Mouse (Mus musculus) lung, postnatal 0 days (tissue): Measurements from ENCODE around the gene Pnn. TPM values are rescaled to one million over a fixed set of nuclear protein-coding genes. Genes with fewer than 3 reads are reported as not detected.
A peak's percentile ranks its signal among the peaks of the same experiment; 100 is the strongest.

Experiments
- ATAC-seq: fragments of 200-750 bp; cut with Nextera tagmentation; 2 replicates; pipeline ENCODE4 v1.8.0; 2017; ENCODE audit warnings: moderate library complexity
- DNase-seq: peaks from one replicate; pipeline ENCODE4 v3.0.0-alpha.2; 2016; ENCODE audit warnings: low spot score
- H3K27ac ChIP-seq: fragments of 300-500 bp; sonication (generic); 2 replicates; pipeline ENCODE4 v1.5.1; 2014; ENCODE audit warnings: antibody characterized with exemption, mild to moderate bottlenecking, low read length, mixed read lengths
- H3K27me3 ChIP-seq: fragments of 300-500 bp; sonication (generic); replicated peaks from 2 replicates; pipeline ENCODE4 v1.6.1; 2014; ENCODE audit warnings: low read length, mixed read lengths; ENCODE audit not compliant: insufficient read depth
- H3K36me3 ChIP-seq: fragments of 300-500 bp; sonication (generic); 2 replicates; pipeline ENCODE4 v1.6.1; 2014; ENCODE audit warnings: low read length, mixed read lengths; ENCODE audit not compliant: insufficient read depth
- H3K4me1 ChIP-seq: fragments of 300-500 bp; sonication (generic); 2 replicates; pipeline ENCODE4 v1.6.1; 2014; ENCODE audit warnings: antibody characterized with exemption, low read depth, low read length, mixed read lengths; ENCODE audit not compliant: insufficient read depth
- H3K4me2 ChIP-seq: fragments of 300-500 bp; sonication (generic); replicated peaks from 2 replicates; pipeline ENCODE4 v1.6.1; 2014; ENCODE audit warnings: low read depth, mild to moderate bottlenecking, low read length, moderate library complexity, mixed read lengths
- H3K4me3 ChIP-seq: fragments of 300-500 bp; sonication (generic); 2 replicates; pipeline ENCODE4 v1.5.1; 2014; ENCODE audit warnings: low read depth, low read length
- H3K9ac ChIP-seq: fragments of 300-500 bp; sonication (generic); replicated peaks from 2 replicates; pipeline ENCODE4 v1.6.1; 2014; ENCODE audit warnings: low read depth, mild to moderate bottlenecking
- H3K9me3 ChIP-seq: fragments of 300-500 bp; sonication (generic); 2 replicates; pipeline ENCODE4 v1.6.1; 2016; ENCODE audit warnings: low read length, mixed read lengths
- CTCF ChIP-seq: IDR thresholded peaks from 2 replicates; pipeline ENCODE4 v1.5.1; 2016; ENCODE audit warnings: antibody characterized with exemption, mild to moderate bottlenecking
- EP300 ChIP-seq: IDR thresholded peaks from 2 replicates; pipeline ENCODE4 v1.6.1; 2016; ENCODE audit warnings: antibody characterized with exemption, mild to moderate bottlenecking, control low read depth
- WGBS: fragments of 180-500 bp; shearing (Covaris S2); extraction: QIAGEN DNeasy Blood & Tissue Kit; methylation state at CpG from one replicate; pipeline ENCODE4 v1.1.7; 2014; 5-methylcytosine and 5-hydroxymethylcytosine counted together
- polyA plus RNA-seq: library from polyadenylated mRNA; unstranded; fragments of >200 nt; fragmentation: Nextera tagmentation; extraction: Ambion mirVana; gene quantifications from 2 replicates; pipeline ENCODE4 v1.2.1, GENCODE M21; 2015

Gene Pnn
- 40.5 and 47.3 TPM in 2 replicates for polyA plus RNA-seq

- TF ChIP-seq EP300 (no peak; the same call in 1 of the 2 replicates), CTCF (peak; percentile 57)
- peak within 1 kb of the TSS; percentile 92 for H3K27ac ChIP-seq
- H3K4me3 ChIP-seq: peak within 1 kb of the TSS; percentile 98
- WGBS: under 1% methylated on average over 43 of the region's 43 CpGs
- peak within 1 kb of the TSS; percentile 81 for H3K4me2 ChIP-seq
- ATAC-seq: peak; percentile 100
- H3K9me3 ChIP-seq: no peaks in the 10 kb centered on the region
- peaks cover 19% of the 10 kb centered on the region; the same call in 1 of the 2 replicates for H3K36me3 ChIP-seq
- H3K9ac ChIP-seq: peak within 1 kb of the TSS; percentile 99
- DNase-seq: peak; percentile 100
- no peaks in the 10 kb centered on the region for H3K27me3 ChIP-seq
- H3K4me1 ChIP-seq: 0 out of 2 replicates have a peak, but pooled peaks cover 3% of the 10 kb centered on the region
Measured at GRCm38 (mm10) chr12:59066448-59067077, at the start of gene Pnn. Gene Pnn, plus strand, starts transcription at chr12:59066884.

GRCm38 (mm10) chr12:59017970-59018369 is 48.7 kb upstream of the Pnn start:
- no peak overlapping the region for H3K9ac ChIP-seq
- no peaks in the 10 kb centered on the region; the same call in 1 of the 2 replicates for H3K4me1 ChIP-seq
- H3K27ac ChIP-seq: no peak overlapping the region
- no peak overlapping the region for H3K4me2 ChIP-seq
- no peak for DNase-seq
- no peak overlapping the region for H3K4me3 ChIP-seq
- ATAC-seq: no peak
- TF ChIP-seq EP300: no peak
- TF ChIP-seq CTCF: no peak
- peaks cover 4% of the 10 kb centered on the region for H3K36me3 ChIP-seq
- 75% methylated on average over 8 of the region's 8 CpGs for WGBS
- no peaks in the 10 kb centered on the region for H3K9me3 ChIP-seq
- no peaks in the 10 kb centered on the region for H3K27me3 ChIP-seq

GRCm38 (mm10) chr12:59019891-59020290 is 46.8 kb upstream of the Pnn start:
- Histone ChIP-seq H3K9ac (no peak overlapping the region), H3K4me1 (no peaks in the 10 kb centered on the region), H3K27ac (no peak overlapping the region), H3K9me3 (no peaks in the 10 kb centered on the region), H3K36me3 (peaks cover 4% of the 10 kb centered on the region), H3K27me3 (no peaks in the 10 kb centered on the region), H3K4me3 (no peak overlapping the region), H3K4me2 (no peak overlapping the region)
- 85% methylated on average over 2 of the region's 2 CpGs for WGBS
- TF ChIP-seq CTCF (no peak), EP300 (no peak)
- ATAC-seq (no peak), DNase-seq (no peak)

DNA sequence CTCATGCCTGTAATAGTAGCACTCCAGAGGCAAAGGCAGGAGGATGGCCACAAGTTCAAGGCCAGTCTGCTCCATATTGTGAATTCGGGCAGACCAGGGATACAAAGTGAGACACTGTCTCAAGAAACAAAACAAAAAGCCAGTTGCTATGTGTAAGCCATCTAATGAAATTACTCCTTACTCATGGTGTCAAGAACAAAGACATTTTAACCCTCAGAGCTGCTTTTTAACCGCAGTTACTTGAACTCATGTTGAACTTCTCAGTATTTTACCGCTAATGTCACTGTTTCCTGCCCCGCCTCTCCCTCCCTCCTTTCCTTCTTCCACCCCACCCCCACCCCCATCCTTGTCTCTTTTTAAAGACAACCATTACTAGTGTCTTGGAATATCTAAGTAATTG is 45.4 kb upstream of the Pnn start:
- Histone ChIP-seq H3K27me3 (no peaks in the 10 kb centered on the region), H3K9me3 (no peaks in the 10 kb centered on the region), H3K4me1 (no peaks in the 10 kb centered on the region), H3K9ac (no peak overlapping the region), H3K4me3 (no peak overlapping the region), H3K27ac (no peak overlapping the region), H3K36me3 (peaks cover 4% of the 10 kb centered on the region), H3K4me2 (no peak overlapping the region)
- TF ChIP-seq EP300: no peak
- no peak for TF ChIP-seq CTCF
- ATAC-seq (no peak), DNase-seq (no peak)
- WGBS: 75% methylated on average over 4 of the region's 4 CpGs

DNA sequence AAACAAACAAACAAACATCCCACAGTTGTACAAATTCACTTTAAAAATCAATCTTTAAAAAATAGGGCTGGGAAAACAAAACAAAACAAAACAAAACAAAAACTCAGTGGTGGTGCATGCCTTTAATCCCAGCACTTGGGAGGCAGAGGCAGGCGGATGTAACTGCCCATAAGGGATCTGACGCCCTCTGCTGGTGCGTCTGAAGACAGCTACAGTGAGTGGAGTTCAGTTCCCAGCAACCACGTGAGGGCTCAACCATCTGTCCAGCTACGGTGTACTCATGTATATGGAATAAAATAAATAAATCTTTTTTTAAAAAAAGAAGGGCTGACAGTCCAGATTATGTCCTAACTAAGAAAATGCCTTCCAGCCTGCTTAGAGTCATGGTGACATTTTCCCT is 34.6 kb upstream of the Pnn start:
- no peak overlapping the region for H3K4me2 ChIP-seq
- no peaks in the 10 kb centered on the region for H3K36me3 ChIP-seq
- TF ChIP-seq CTCF (peak; percentile 41), EP300 (no peak)
- no peaks in the 10 kb centered on the region for H3K9me3 ChIP-seq
- no peaks in the 10 kb centered on the region for H3K27me3 ChIP-seq
- H3K4me1 ChIP-seq: no peaks in the 10 kb centered on the region
- 62% methylated on average over 5 of the region's 5 CpGs for WGBS
- no peak overlapping the region for H3K27ac ChIP-seq
- DNase-seq (no peak), ATAC-seq (no peak)
- H3K4me3 ChIP-seq: no peak overlapping the region
- no peak overlapping the region for H3K9ac ChIP-seq

DNA sequence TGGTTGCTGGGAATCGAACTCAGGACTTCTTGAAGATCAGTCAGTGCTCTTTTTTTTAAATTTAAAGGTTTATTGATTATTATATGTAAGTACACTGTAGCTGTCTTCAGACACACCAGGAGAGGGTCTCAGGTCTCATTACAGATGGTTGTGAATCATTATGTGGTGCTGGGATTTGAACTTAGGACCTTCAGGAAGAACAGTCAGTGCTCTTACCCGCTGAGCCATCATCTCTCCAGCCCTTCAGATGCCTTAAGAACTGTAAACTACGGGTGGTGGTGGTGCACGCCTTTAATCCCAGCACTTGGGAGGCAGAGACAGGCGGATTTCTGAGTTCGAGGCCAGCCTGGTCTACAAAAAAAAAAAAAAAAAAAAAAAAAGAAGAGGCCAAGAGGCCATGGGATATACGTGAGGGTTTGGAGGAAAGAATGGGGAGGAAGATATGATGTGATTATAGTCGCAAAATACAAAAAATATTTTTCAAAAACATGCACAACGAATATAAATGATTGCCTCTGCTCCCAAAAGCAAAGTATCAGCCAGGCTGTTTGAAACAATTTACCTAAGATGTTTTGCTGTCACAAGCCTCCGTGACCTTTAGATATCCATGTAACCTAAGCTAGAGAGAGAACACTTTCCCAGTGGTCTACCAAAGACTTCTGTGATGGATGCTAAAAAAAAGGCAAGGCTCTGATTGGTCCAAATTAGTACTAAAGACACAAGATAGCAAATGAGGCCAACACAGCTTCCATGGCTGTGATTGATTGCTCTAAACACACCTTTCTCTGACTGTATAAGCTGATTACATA is 27.3 kb upstream of the Pnn start:
- peak overlapping the region; percentile 91; the same call in 1 of the 2 replicates for H3K27ac ChIP-seq
- H3K36me3 ChIP-seq: peaks cover 8% of the 10 kb centered on the region; the same call in 1 of the 2 replicates
- DNase-seq (no peak), ATAC-seq (no peak)
- 74% methylated on average over 10 of the region's 10 CpGs for WGBS
- no peak overlapping the region for H3K9ac ChIP-seq
- H3K4me2 ChIP-seq: peak overlapping the region; percentile 48; the same call in 1 of the 2 replicates
- no peaks in the 10 kb centered on the region for H3K9me3 ChIP-seq
- H3K27me3 ChIP-seq: no peaks in the 10 kb centered on the region
- TF ChIP-seq EP300: no peak
- no peak for TF ChIP-seq CTCF
- no peak overlapping the region; the same call in 1 of the 2 replicates for H3K4me3 ChIP-seq
- H3K4me1 ChIP-seq: no peaks in the 10 kb centered on the region
